Mouse (Mus musculus) megakaryocyte, embryonic 14.5 days (primary cell): ENCODE data around the gene Cdc14a. TPM values are rescaled to one million over a fixed set of nuclear protein-coding genes. Genes with fewer than 3 reads are reported as not detected.

ENCODE experiments used
- H3K27me3 ChIP-seq: replicated peaks from 2 replicates; pipeline ENCODE3; 2012; ENCODE audit warnings: inconsistent platforms
- H3K36me3 ChIP-seq: replicated peaks from 2 replicates; pipeline ENCODE3; 2012; ENCODE audit warnings: low read length, inconsistent platforms, mixed read lengths
- H3K4me1 ChIP-seq: 2 replicates; pipeline ENCODE4 v1.6.1; 2012; ENCODE audit warnings: inconsistent platforms
- H3K4me3 ChIP-seq: replicated peaks from 2 replicates; pipeline ENCODE3; 2012; ENCODE audit warnings: moderate library complexity, mild to moderate bottlenecking, inconsistent platforms
- H3K9me3 ChIP-seq: 2 replicates; pipeline ENCODE4 v1.6.1; 2012; ENCODE audit warnings: inconsistent platforms
- FLI1 ChIP-seq: IDR thresholded peaks from 2 replicates; pipeline ENCODE4 v1.6.1; 2012; ENCODE audit warnings: low read length, inconsistent platforms, mixed read lengths
- GATA1 ChIP-seq: IDR thresholded peaks from 3 replicates; pipeline ENCODE4 v1.6.1; 2012; ENCODE audit warnings: mixed read lengths, low read length, inconsistent platforms, borderline replicate concordance
- polyA plus RNA-seq: library from polyadenylated mRNA; stranded (reverse); fragments of >175 nt; gene quantifications from 2 replicates; pipeline ENCODE4 v1.2.3, GENCODE M21; 2012; ENCODE audit warnings: low replicate concordance; ENCODE audit not compliant: insufficient read depth

The Cdc14a gene
- polyA plus RNA-seq, 1 experiment, result 0.91 TPM

DNA sequence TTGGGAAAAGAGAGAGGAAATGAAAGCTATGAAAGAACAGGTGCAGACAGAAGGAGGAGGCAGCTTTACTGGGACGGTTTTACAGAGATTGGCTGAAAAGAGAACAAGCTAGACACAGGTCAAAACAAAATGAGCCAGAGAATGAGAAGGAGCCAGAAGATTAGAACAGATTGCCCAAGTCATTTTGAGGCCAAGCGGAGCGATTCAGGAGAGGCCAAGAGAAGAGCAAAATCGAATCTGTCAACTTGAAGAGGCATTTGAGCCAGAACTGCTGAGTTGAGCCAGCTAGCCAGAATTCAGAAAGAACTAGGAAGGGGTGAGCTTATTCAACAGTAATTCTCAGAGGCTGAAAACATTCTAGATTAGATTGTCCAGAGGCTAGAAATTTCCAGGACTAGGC lies 88.8 kb downstream of the Cdc14a start:
- TF ChIP-seq FLI1, result no peak
- no peak for TF ChIP-seq GATA1
- Histone ChIP-seq H3K36me3 (peaks cover 26% of the 10 kb centered on the region), H3K9me3 (no peaks in the 10 kb centered on the region), H3K4me3 (no peak overlapping the region), H3K4me1 (peaks cover 10% of the 10 kb centered on the region), H3K27me3 (no peaks in the 10 kb centered on the region)

DNA sequence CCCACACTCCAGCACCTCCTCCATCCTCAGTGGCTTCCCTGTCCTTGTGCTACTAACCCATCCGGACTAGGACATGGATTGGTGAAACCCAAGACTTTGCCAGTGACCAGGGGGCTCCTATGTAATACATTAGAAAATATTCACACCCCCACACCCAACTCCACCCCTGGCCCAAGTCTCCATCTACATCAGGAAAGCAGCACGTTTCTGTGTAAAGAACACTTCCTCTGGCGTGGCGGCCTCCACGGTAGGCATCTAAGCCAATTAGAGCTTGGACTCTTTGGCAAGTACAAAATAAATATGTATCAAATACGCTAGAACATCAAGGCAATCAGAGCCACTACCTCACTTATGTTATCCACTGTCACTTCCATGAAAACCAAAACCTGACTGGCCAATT lies 90.1 kb downstream of the Cdc14a start:
- peaks cover 5% of the 10 kb centered on the region for H3K4me1 ChIP-seq
- no peak overlapping the region for H3K4me3 ChIP-seq
- H3K27me3 ChIP-seq, result no peaks in the 10 kb centered on the region
- no peaks in the 10 kb centered on the region for H3K9me3 ChIP-seq
- H3K36me3 ChIP-seq, result peaks cover 31% of the 10 kb centered on the region
- TF ChIP-seq GATA1, result no peak
- no peak for TF ChIP-seq FLI1

DNA sequence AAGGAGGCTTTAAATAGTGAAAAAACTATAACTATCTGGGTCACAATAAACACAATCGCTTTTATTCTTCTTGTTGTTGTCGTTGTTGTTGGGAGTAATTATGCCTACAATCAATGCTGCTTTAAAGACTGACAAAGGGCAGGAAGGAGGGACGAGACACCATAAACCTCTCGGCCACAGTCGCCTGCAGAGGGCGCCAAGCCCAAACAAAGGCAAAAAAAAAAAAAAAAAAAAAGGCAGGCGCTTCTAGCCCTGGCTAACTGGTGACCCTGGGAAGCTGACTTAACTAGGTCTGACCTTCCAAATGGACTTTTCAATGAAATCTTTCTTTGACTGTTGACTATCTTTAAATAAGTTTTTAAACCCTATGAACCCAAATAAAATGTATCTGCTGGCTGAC lies 90.6 kb downstream of the Cdc14a start:
- Histone ChIP-seq H3K27me3 (no peaks in the 10 kb centered on the region), H3K4me1 (peaks cover 4% of the 10 kb centered on the region; the same call in 1 of the 2 replicates), H3K4me3 (no peak overlapping the region), H3K36me3 (peaks cover 34% of the 10 kb centered on the region), H3K9me3 (no peaks in the 10 kb centered on the region)
- TF ChIP-seq FLI1 (no peak), GATA1 (no peak)

DNA sequence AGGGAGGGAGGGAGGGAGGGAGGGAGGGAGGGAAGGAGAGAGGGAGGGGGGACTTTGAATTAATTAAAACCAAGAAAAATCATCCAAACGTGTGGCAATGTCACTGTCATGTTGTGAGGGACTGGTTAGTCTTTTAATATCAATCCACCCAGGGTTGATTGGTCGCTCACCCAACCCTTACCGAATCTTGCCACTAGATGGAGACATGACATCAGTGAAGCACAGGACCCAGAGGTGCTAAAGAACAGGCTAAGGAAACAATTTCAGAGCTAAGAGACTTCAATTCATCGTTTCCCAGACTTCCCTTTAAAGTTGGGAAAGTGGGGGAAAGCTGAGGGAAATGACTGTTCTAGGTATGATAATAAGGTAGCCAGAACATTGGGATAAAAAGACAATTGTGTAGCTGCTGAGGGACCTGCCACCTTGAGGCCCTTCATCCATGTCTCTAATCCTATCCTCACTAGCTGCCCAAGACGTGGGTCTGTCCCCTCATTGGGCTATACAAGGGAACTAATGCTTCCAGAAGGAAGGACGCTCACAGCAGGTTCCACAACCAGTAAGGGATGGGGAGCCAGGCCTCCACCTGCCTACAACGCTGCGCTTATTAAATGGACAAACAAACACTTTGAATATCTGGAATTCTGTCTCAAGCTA lies 91.9 kb downstream of the Cdc14a start:
- Histone ChIP-seq H3K27me3 (no peaks in the 10 kb centered on the region), H3K4me3 (no peak overlapping the region), H3K4me1 (peaks cover 11% of the 10 kb centered on the region), H3K36me3 (peaks cover 38% of the 10 kb centered on the region), H3K9me3 (no peaks in the 10 kb centered on the region)
- no peak for TF ChIP-seq FLI1
- TF ChIP-seq GATA1, result no peak

DNA sequence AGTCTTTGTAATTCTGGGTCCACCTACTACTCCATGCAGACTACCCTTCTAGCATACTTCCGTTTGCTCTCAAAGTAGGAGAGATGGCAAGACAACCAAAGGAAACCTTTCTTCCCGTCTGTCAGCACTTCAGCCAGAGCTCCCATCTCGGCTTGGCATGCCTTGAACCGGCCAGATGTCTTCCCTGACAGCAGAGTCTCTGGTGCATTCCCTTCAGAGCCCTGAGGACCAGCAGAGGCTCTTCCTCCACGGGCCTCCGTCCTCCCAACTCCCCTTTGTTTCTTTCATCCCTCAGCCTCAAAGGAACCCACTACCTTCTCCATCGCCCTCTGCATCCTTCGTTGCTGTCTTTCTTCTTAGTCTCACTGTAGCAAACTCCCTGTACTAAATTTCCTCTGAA lies 93.9 kb downstream of the Cdc14a start:
- Histone ChIP-seq H3K9me3 (no peaks in the 10 kb centered on the region), H3K4me1 (peaks cover 13% of the 10 kb centered on the region), H3K36me3 (peaks cover 43% of the 10 kb centered on the region), H3K27me3 (no peaks in the 10 kb centered on the region), H3K4me3 (no peak overlapping the region)
- TF ChIP-seq FLI1, result no peak
- no peak for TF ChIP-seq GATA1

DNA sequence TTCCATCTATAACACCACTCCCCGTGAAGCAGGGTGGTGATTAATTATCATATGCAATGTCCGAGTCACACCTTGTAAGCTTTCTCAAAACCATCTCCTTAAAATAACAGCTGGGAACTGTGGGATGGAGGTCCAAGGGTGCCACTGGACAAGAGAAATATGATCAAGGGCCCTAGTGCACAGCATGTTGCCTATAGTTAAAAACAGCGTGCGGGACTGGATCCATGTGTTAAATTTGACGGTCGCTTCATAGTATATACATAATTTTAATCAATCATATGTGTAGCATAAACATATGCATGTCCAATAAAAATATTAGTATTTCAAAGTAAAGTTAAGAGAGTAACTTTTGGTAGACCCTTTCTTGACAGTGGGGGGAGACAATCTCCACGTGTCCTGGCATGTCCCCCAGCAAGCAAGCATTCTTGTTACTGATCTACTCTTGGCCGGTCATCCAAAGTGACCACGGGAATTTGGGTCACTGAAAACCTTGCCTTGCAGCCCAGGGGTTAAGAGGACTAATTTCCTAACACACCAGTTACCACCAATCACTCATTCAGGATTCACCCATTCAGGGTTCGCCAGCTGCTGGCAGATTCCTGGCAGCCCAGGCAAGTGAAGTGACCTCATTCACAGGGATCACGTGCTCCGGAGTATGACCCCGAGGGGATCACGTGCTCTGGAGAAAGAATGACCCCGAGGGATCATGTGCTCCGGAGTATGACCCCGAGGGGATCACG lies 94.6 kb downstream of the Cdc14a start:
- peaks cover 13% of the 10 kb centered on the region for H3K4me1 ChIP-seq
- no peak for TF ChIP-seq GATA1
- no peak for TF ChIP-seq FLI1
- no peaks in the 10 kb centered on the region for H3K9me3 ChIP-seq
- peaks cover 48% of the 10 kb centered on the region for H3K36me3 ChIP-seq
- H3K27me3 ChIP-seq, result no peaks in the 10 kb centered on the region
- no peak overlapping the region for H3K4me3 ChIP-seq

DNA sequence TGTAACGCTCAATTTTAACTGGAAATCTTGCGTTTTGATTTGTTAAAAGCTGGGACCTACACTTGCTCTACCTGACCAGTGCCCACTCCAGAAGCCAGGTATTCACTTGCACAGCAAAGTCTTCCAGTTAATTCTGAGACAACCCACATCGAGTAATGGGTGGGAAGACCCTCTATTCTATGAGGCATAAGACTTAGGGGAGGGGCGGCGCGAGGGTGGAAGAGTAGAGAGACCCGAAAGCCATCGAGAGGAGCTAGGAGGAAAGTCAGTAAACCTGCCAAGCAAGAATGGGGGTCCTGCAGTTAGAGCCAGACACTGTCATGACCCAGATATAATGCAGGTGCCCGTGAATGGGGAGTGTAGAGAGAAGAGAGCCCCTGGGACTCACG lies 96.2 kb downstream of the Cdc14a start:
- no peak for TF ChIP-seq FLI1
- TF ChIP-seq GATA1, result no peak
- H3K36me3 ChIP-seq, result peaks cover 48% of the 10 kb centered on the region

DNA sequence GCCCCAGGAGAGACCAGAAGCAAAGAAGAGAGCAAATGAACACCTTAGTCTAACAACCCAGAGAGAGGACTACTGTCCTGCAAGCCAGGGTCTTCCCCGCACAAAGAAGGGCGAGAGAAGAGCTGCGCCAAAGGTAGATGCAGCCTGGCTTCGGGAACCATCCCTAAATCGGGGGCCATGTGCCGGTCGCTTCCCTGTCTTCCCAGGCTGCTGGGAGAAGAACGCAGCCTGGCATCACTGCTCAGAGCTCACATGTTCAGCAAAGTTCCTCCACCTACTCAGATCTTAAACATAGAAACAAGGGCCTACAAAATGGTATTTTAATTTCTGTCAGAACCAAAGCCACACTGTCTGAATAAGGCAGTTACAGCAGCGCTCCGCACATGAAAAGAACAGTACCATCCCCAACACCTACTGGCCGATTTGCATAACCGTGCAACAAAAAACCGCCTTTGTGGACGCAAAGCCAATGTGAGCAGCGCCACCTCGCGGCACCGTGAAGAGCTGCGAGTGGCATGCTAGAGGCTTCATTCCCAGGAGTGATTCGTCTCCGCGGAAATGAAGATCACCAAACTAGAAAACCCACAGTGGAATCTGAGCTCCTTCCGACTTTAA lies 96.7 kb downstream of the Cdc14a start:
- TF ChIP-seq FLI1 (no peak), GATA1 (no peak)
- no peak overlapping the region for H3K4me3 ChIP-seq
- H3K27me3 ChIP-seq, result no peaks in the 10 kb centered on the region
- H3K4me1 ChIP-seq, result peaks cover 11% of the 10 kb centered on the region
- H3K36me3 ChIP-seq, result peaks cover 47% of the 10 kb centered on the region
- no peaks in the 10 kb centered on the region for H3K9me3 ChIP-seq

More for the DNA sequence above, 96.2 kb downstream of the Cdc14a start:
- H3K4me1 ChIP-seq, result peaks cover 13% of the 10 kb centered on the region
- no peaks in the 10 kb centered on the region for H3K27me3 ChIP-seq
- no peak overlapping the region for H3K4me3 ChIP-seq
- no peaks in the 10 kb centered on the region for H3K9me3 ChIP-seq

DNA sequence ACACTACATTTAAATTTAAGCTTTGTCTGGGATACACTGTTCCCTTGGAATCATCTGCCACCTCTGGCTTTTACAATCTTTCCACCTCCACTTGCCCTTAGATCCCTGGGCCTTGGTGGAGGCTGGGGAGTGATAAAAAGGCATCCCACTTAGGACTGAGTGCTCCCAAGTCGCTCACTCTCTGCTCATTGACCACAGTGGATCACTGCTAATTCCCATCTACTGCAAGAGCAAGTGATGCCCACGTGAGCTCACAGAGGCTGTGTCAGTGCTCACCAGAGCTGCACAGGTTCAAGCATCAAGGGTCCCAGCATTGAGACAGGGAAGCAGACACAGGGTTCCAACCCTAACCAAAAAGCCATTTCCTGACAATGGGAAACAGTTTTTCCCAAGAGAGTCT lies 98.3 kb downstream of the Cdc14a start:
- Histone ChIP-seq H3K4me3 (no peak overlapping the region), H3K4me1 (peaks cover 9% of the 10 kb centered on the region; the same call in 1 of the 2 replicates), H3K9me3 (no peaks in the 10 kb centered on the region), H3K27me3 (no peaks in the 10 kb centered on the region), H3K36me3 (peaks cover 57% of the 10 kb centered on the region)
- TF ChIP-seq FLI1 (no peak), GATA1 (no peak)

DNA sequence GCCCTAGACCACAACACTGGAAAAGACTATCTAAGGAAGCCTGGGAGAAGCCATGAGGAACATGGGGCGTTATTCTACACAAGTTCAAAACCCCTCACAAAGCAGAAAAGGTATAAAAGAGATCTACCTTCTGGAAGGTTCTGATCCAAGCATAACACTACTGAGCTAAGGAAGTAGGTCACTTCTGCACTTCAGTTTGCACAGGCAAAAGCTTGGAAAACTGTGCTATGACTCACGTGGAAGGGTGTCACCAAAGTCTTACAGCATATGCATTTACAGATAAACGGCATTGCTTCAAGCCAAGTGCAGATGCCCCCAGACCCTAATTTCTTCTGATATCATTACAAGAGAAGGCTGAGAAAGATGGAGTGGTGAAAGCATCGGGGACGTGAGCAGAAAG lies 104.1 kb downstream of the Cdc14a start:
- no peaks in the 10 kb centered on the region for H3K27me3 ChIP-seq
- no peaks in the 10 kb centered on the region for H3K4me1 ChIP-seq
- TF ChIP-seq FLI1 (no peak), GATA1 (no peak)
- no peaks in the 10 kb centered on the region for H3K9me3 ChIP-seq
- H3K36me3 ChIP-seq, result peaks cover 57% of the 10 kb centered on the region
- no peak overlapping the region for H3K4me3 ChIP-seq
